Mouse (Mus musculus): ENCODE results near the gene Slc5a10.

DNA sequence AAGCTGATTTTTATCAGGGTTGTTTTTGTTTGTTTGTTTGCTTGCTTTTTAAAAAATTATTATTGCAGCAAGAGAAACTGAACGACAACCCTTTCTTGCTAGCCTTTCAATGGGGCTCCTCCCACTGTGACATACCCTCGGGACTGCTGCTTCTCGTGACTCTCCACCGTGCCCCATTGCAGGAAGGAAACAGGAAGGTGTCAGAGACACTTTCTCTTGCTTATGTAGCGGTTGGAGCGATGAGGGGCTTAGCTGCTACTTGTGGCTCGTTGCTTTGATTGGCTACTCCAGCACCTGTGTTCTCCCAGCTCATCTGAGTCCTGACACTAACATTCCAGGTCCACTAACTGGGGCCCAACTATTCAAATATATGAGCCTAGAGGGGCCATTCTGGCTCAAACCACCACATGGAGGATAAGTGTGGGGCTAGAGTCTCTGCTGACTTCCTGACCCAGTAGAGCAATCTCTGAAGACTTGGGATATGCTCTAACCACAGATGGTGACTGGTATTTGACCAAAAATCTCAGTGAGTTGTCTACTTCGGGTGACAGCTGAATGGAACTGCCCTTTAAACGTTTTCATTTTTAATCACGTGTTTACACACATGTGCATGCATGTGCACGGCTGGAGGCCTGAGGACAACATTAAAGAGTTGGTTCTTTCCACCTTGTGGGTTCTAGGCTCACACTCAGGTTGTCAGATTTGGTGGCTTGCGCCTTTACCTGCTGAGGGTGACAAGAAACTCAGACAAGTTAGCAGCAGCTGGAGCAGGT, 81.7 kb downstream of the Slc5a10 start:
- TF ChIP-seq POLR2AphosphoS5 (IDR thresholded peaks at IDR 0.05; ENCODE audit: insufficient replicate concordance, low read depth, low read length) (no peak), CTCF (IDR thresholded peaks at IDR 0.05; ENCODE audit: low read depth, low read length) (no peak)

Measured in G1E (cell line).